Mouse (Mus musculus) layer of hippocampus, postnatal 14 days (tissue): ENCODE measurements around the gene Osbpl2. TPM values are rescaled to one million over a fixed set of nuclear protein-coding genes. Genes with fewer than 3 reads are reported as not detected.
"Not testable (repeated sequence)": the region's sequence is repeated elsewhere in the genome, so short reads cannot be mapped to it uniquely, and the experiment has no call there.

ENCODE experiments used
- DNase-seq, 2 experiments: peaks; one replicate each; pipeline ENCODE4 v3.0.0; 2021 to 2022; ENCODE audit warnings: low spot score in 2 of 2, mixed read lengths in 1 of 2
- total RNA-seq, 2 experiments: library from RNA; stranded (reverse); gene quantifications; 2 replicates each; pipeline ENCODE4 v1.2.3; 2021

The Osbpl2 gene
- total RNA-seq, 2 experiments from 2014 or later, result 52.0 to 53.5 TPM

GRCm38 (mm10) chr2:180148551-180148950, 29.4 kb downstream of the Osbpl2 start:
- no peak for DNase-seq

GRCm38 (mm10) chr2:180154796-180155195, 35.7 kb downstream of the Osbpl2 start:
- DNase-seq, result no peak

- DNase-seq, result no peak
These were observed 39.5 kb downstream of the Osbpl2 start for GRCm38 (mm10) chr2:180158627-180159026.

GRCm38 (mm10) chr2:180165855-180166254, 46.7 kb downstream of the Osbpl2 start:
- DNase-seq, result no peak

- no peak for DNase-seq
These were observed 47.8 kb downstream of the Osbpl2 start for GRCm38 (mm10) chr2:180166869-180167268.

GRCm38 (mm10) chr2:180170151-180170805, 51.2 kb downstream of the Osbpl2 start:
- DNase-seq, result no peak

- peak; percentile 97 for DNase-seq
These were observed 51.9 kb downstream of the Osbpl2 start, which contains the start of gene Adrm1 for GRCm38 (mm10) chr2:180170806-180171521. Gene Adrm1, plus strand, starts transcription at chr2:180171485.

GRCm38 (mm10) chr2:180171522-180172070, 52.5 kb downstream of the Osbpl2 start:
- no peak for DNase-seq

- DNase-seq, result no peak
These were observed 53.0 kb downstream of the Osbpl2 start for GRCm38 (mm10) chr2:180172152-180172551.

GRCm38 (mm10) chr2:180173163-180173562, 54.1 kb downstream of the Osbpl2 start:
- no peak for DNase-seq

GRCm38 (mm10) chr2:180173711-180174110, 54.6 kb downstream of the Osbpl2 start:
- not testable (repeated sequence) for DNase-seq

GRCm38 (mm10) chr2:180174121-180174520, 55.0 kb downstream of the Osbpl2 start:
- no peak for DNase-seq

- no peak for DNase-seq
These were observed 56.6 kb downstream of the Osbpl2 start for GRCm38 (mm10) chr2:180175725-180176124.

GRCm38 (mm10) chr2:180181542-180181941, 62.4 kb downstream of the Osbpl2 start:
- no peak for DNase-seq

- no peak for DNase-seq
These were observed 65.1 kb downstream of the Osbpl2 start for GRCm38 (mm10) chr2:180184011-180184751.

GRCm38 (mm10) chr2:180184752-180185109, 65.6 kb downstream of the Osbpl2 start:
- DNase-seq, result no peak

- DNase-seq, result no peak
These were observed 66.6 kb downstream of the Osbpl2 start for GRCm38 (mm10) chr2:180185686-180186085.

- no peak for DNase-seq
These were observed 68.3 kb downstream of the Osbpl2 start for GRCm38 (mm10) chr2:180187362-180187761.

- DNase-seq, result no peak
These were observed 77.7 kb downstream of the Osbpl2 start for GRCm38 (mm10) chr2:180196610-180197322.

- no peak for DNase-seq
These were observed 78.4 kb downstream of the Osbpl2 start for GRCm38 (mm10) chr2:180197323-180198037.
